Mouse (Mus musculus): ENCODE data around the gene Ubxn4. TPM values are rescaled to one million over a fixed set of nuclear protein-coding genes. Genes with fewer than 3 reads are reported as not detected.

Ubxn4 gene
- 25.3 and 31.3 TPM in 2 replicates for polyA plus RNA-seq (2012)

DNA sequence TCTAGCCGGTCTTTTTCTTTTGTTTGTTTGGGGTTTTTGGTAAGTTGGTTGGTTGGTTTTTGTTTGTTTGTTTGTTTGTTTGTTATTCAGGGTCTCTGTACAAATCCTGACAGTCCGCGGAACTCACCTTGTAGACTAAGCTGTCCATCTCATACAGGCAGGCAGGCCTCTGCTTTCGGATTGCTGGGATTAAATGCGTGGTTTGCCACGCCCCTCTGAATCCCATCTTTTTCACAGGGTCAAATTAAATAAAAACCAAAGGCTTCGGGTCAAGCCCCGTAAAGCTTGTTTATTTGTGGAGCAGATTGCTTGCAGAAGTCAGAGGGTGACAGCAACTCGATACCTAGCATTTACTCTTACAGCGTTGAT lies at the start of gene Ubxn4:
Gene Ubxn4, plus strand, starts transcription at position 338 of the 369 bp plus-strand sequence.

DNA sequence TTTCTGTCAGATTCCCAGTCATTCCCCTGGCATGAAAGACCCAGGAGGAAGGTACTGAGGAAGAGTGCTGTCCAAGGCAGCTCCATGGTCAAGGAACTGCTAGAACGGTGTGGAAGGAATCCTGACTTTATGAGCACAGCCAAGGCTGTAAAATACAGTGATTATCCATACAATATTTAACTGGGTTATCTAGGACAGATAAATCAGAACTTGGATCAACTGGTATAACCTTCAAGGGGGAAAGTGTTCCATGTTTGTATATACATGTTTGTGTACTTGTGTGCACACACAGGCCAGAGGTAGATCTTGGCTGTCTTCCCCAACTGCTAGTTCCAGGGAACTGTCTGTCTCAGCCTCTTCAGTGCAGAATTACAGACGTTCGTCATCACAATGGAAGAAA lies 84.5 kb downstream of the Ubxn4 start, which contains the start of gene Lct:
Gene Lct, minus strand, starts transcription at position 101 of the 400 bp plus-strand sequence.

Other genes starting within 250 kb of the Ubxn4 start
- 1.1 and 1.5 TPM in 2 replicates for gene Zranb3, start 140.9 kb upstream of the Ubxn4 start, polyA plus RNA-seq (2012)
- gene R3hdm1, start 140.7 kb upstream of the Ubxn4 start, polyA plus RNA-seq (2012) = 87.1 and 94.3 TPM in 2 replicates
- gene Lct, start 84.4 kb downstream of the Ubxn4 start, polyA plus RNA-seq (2012) = 0.04 and 0.06 TPM in 2 replicates
- 51.5 and 51.6 TPM in 2 replicates for gene Mcm6, start 115.7 kb downstream of the Ubxn4 start, polyA plus RNA-seq (2012)
- 203 and 230 TPM in 2 replicates for gene Dars, start 173.4 kb downstream of the Ubxn4 start, polyA plus RNA-seq (2012)

All from megakaryocyte-erythroid progenitor cell, adult 5 weeks (primary cell).